Mouse (Mus musculus) E14TG2a.4 (cell line): ENCODE measurements around the gene Ypel4.

Source experiments
- CTCF ChIP-seq: conservative IDR thresholded peaks from 2 replicates; pipeline ENCODE4 v1.5.1; 2014; ENCODE audit warnings: low read length
- NANOG ChIP-seq: IDR thresholded peaks from 2 replicates; pipeline ENCODE4 v1.6.1; 2014; ENCODE audit warnings: borderline replicate concordance, low read length, mixed read lengths
- POU5F1 ChIP-seq: IDR thresholded peaks from 2 replicates; pipeline ENCODE4 v1.6.1; 2014; ENCODE audit warnings: low read length, borderline replicate concordance

DNA sequence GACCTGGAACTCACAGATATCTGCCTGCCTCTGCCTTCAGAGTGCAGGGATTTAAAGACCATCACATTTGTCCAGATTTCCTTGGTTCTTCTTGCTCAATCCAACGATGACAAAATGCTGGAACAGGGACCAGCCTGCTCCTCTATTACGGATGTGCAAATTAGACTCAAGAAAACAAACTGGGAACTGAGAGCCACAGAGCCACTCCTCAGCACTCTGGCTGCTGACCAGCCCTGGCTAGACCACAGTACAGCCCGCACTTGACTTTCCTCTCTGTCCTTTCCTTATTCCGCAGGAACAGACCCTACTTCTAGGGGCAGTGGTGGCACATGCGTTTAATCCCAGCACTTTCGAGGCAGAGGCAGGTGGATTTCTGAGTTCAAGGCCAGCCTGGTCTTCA is 36.6 kb downstream of the Ypel4 start:
- TF ChIP-seq CTCF = no peak
- no peak for TF ChIP-seq NANOG
- TF ChIP-seq POU5F1 = no peak
